Mouse (Mus musculus) CH12.LX (cell line): ENCODE measurements around the gene Cd300a. TPM values are rescaled to one million over a fixed set of nuclear protein-coding genes. Genes with fewer than 3 reads are reported as not detected.

Experiments used
- DNase-seq: peaks from one replicate; pipeline ENCODE4 v3.0.0-alpha.2; 2013; ENCODE audit errors: extremely low read depth
- H3K27ac ChIP-seq: 2 replicates; pipeline ENCODE4 v1.5.1; 2012; ENCODE audit warnings: low read depth, mild to moderate bottlenecking, control low read depth, moderate library complexity; ENCODE audit not compliant: insufficient read depth
- H3K27me3 ChIP-seq: replicated peaks from 2 replicates; pipeline ENCODE3; 2012; ENCODE audit warnings: inconsistent platforms
- H3K36me3 ChIP-seq, 2 experiments: replicated peaks in 1 of 2; 2 replicates each; pipeline versions ENCODE3 to v1.6.1; 2012; ENCODE audit warnings: inconsistent platforms in 1 of 2, low read length in 1 of 2, mild to moderate bottlenecking in 1 of 2, mixed read lengths in 1 of 2, moderate library complexity in 1 of 2; ENCODE audit not compliant: control insufficient read depth in 1 of 2, insufficient read depth in 1 of 2
- H3K4me1 ChIP-seq, 2 experiments: 2 replicates each; pipeline ENCODE4 v1.6.1; 2012; ENCODE audit warnings: inconsistent platforms in 1 of 2, moderate library complexity in 1 of 2; ENCODE audit not compliant: insufficient read depth in 2 of 2, control insufficient read depth in 1 of 2
- H3K4me2 ChIP-seq: 2 replicates; pipeline ENCODE4 v1.6.1; 2012; ENCODE audit warnings: low read depth, mild to moderate bottlenecking, control low read depth; ENCODE audit not compliant: poor library complexity, insufficient read depth, severe bottlenecking
- H3K4me3 ChIP-seq, 3 experiments: fragments of 150-350 bp in 1 of 3; sonication (generic) in 1 of 3; replicated peaks in 1 of 3; 2 replicates each; pipeline versions ENCODE3 to v1.5.1; 2011 to 2012; ENCODE audit warnings: low read depth in 2 of 3, low read length in 2 of 3, mild to moderate bottlenecking in 2 of 3, moderate library complexity in 2 of 3, control low read depth in 1 of 3, improper control_type of control experiment in 1 of 3, inconsistent platforms in 1 of 3, mixed read lengths in 1 of 3; ENCODE audit not compliant: poor library complexity in 1 of 3
- H3K79me2 ChIP-seq: replicated peaks from 2 replicates; pipeline ENCODE4 v1.6.1; 2012; ENCODE audit warnings: mild to moderate bottlenecking, moderate library complexity; ENCODE audit not compliant: control insufficient read depth, poor library complexity, insufficient read depth, severe bottlenecking; ENCODE audit errors: extremely low read depth
- H3K9ac ChIP-seq: 2 replicates; pipeline ENCODE4 v1.6.1; 2012; ENCODE audit warnings: low read depth, mild to moderate bottlenecking, control low read depth, moderate library complexity; ENCODE audit not compliant: insufficient read depth
- H3K9me3 ChIP-seq: replicated peaks from 2 replicates; pipeline ENCODE3; 2012; ENCODE audit warnings: low read length, inconsistent platforms, mixed read lengths
- CHD2 ChIP-seq: IDR thresholded peaks from 2 replicates; pipeline ENCODE4 v1.6.1; 2011; ENCODE audit warnings: low read length, improper control_type of control experiment
- CTCF ChIP-seq, 2 experiments: IDR thresholded peaks in 1 of 2; conservative IDR thresholded peaks in 1 of 2; 2 replicates each; pipeline ENCODE4 v1.5.1; 2011 to 2012; ENCODE audit warnings: low read depth in 2 of 2, low read length in 2 of 2, improper control_type of control experiment in 1 of 2, inconsistent platforms in 1 of 2, mild to moderate bottlenecking in 1 of 2, moderate library complexity in 1 of 2
- EP300 ChIP-seq: IDR thresholded peaks from 2 replicates; pipeline ENCODE4 v1.6.1; 2011; ENCODE audit warnings: low read length, improper control_type of control experiment
- GABPA ChIP-seq: IDR thresholded peaks from 2 replicates; pipeline ENCODE4 v1.6.1; 2012; ENCODE audit warnings: low read depth, low read length, improper control_type of control experiment, inconsistent platforms; ENCODE audit not compliant: insufficient replicate concordance
- IRF4 ChIP-seq: IDR thresholded peaks from 2 replicates; pipeline ENCODE4 v1.6.1; 2014; ENCODE audit warnings: low read depth, mild to moderate bottlenecking, inconsistent platforms, low read length, improper control_type of control experiment
- JUN ChIP-seq: IDR thresholded peaks from 2 replicates; pipeline ENCODE4 v1.6.1; 2011; ENCODE audit warnings: low read depth, mild to moderate bottlenecking, low read length, improper control_type of control experiment, moderate library complexity; ENCODE audit not compliant: insufficient read depth
- JUND ChIP-seq: conservative IDR thresholded peaks from 2 replicates; pipeline ENCODE4 v1.6.1; 2011; ENCODE audit warnings: low read depth, low read length, improper control_type of control experiment
- KAT2A ChIP-seq: IDR thresholded peaks from 2 replicates; pipeline ENCODE4 v1.6.1; 2012; ENCODE audit warnings: low read length, improper control_type of control experiment, inconsistent platforms; ENCODE audit not compliant: insufficient replicate concordance
- MAFK ChIP-seq: IDR thresholded peaks from 2 replicates; pipeline ENCODE4 v1.6.1; 2011; ENCODE audit warnings: low read length, improper control_type of control experiment; ENCODE audit not compliant: insufficient replicate concordance
- MAX ChIP-seq: IDR thresholded peaks from 2 replicates; pipeline ENCODE4 v1.6.1; 2011; ENCODE audit warnings: low read length, improper control_type of control experiment
- MEF2A ChIP-seq: IDR thresholded peaks from 2 replicates; pipeline ENCODE4 v1.6.1; 2014; ENCODE audit warnings: low read depth, mild to moderate bottlenecking, inconsistent platforms, low read length, improper control_type of control experiment, borderline replicate concordance
- MXI1 ChIP-seq: IDR thresholded peaks from 2 replicates; pipeline ENCODE4 v1.6.1; 2011; ENCODE audit warnings: mild to moderate bottlenecking, low read depth, low read length, improper control_type of control experiment
- MYC ChIP-seq: IDR thresholded peaks from 2 replicates; pipeline ENCODE4 v1.6.1; 2011; ENCODE audit warnings: low read depth, mild to moderate bottlenecking, improper control_type of control experiment, low read length
- NELFE ChIP-seq: IDR thresholded peaks from 2 replicates; pipeline ENCODE4 v1.6.1; 2011; ENCODE audit warnings: low read depth, low read length, improper control_type of control experiment
- PAX5 ChIP-seq: IDR thresholded peaks from 2 replicates; pipeline ENCODE4 v1.6.1; 2012; ENCODE audit warnings: low read length, inconsistent platforms, mixed read lengths
- POLR2A ChIP-seq: IDR thresholded peaks from 2 replicates; pipeline ENCODE4 v1.6.1; 2011; ENCODE audit warnings: low read depth, mild to moderate bottlenecking, improper control_type of control experiment, low read length
- SIN3A ChIP-seq: IDR thresholded peaks from 2 replicates; pipeline ENCODE4 v1.6.1; 2012; ENCODE audit warnings: low read length, improper control_type of control experiment, inconsistent platforms
- SMC3 ChIP-seq: IDR thresholded peaks from 2 replicates; pipeline ENCODE4 v1.6.1; 2011; ENCODE audit warnings: low read depth, low read length, improper control_type of control experiment
- TBP ChIP-seq: conservative IDR thresholded peaks from 2 replicates; pipeline ENCODE4 v1.6.1; 2011; ENCODE audit warnings: low read depth, low read length, improper control_type of control experiment
- UBTF ChIP-seq: IDR thresholded peaks from 2 replicates; pipeline ENCODE4 v1.6.1; 2012; ENCODE audit warnings: low read depth, mild to moderate bottlenecking, inconsistent platforms, low read length, improper control_type of control experiment, moderate library complexity
- USF2 ChIP-seq: conservative IDR thresholded peaks from 2 replicates; pipeline ENCODE4 v1.6.1; 2011; ENCODE audit warnings: low read depth, low read length, improper control_type of control experiment
- ZC3H11A ChIP-seq: IDR thresholded peaks from 2 replicates; pipeline ENCODE4 v1.6.1; 2012; ENCODE audit warnings: low read depth, mild to moderate bottlenecking, inconsistent platforms, low read length, improper control_type of control experiment
- ZKSCAN1 ChIP-seq: IDR thresholded peaks from 2 replicates; pipeline ENCODE4 v1.6.1; 2012; ENCODE audit warnings: low read depth, inconsistent platforms, low read length, improper control_type of control experiment, borderline replicate concordance
- ZNF384 ChIP-seq: IDR thresholded peaks from 2 replicates; pipeline ENCODE4 v1.6.1; 2012; ENCODE audit warnings: low read depth, low read length, improper control_type of control experiment, inconsistent platforms
- dilution Hi-C: fragments of 300-500 bp; cut with MboI; formaldehyde crosslinking; loops from 2 replicates; pipeline ENCODE4 v1.14.3; 2020; ENCODE audit warnings: low sequenced_read_pairs; ENCODE audit not compliant: extremely low pct_unique_long_range_greater_than_20kb, extremely low pct_ligation_motif_present
- in situ Hi-C: fragments of 300-500 bp; cut with MboI; formaldehyde crosslinking; loops from 3 replicates; pipeline ENCODE4 v1.14.3; 2019; ENCODE audit warnings: low sequenced_read_pairs, low pct_ligation_motif_present, low pct_unique_long_range_greater_than_20kb, mixed read lengths
- polyA plus RNA-seq: library from polyadenylated mRNA; unstranded; fragments of >175 nt; gene quantifications from 2 replicates; pipeline ENCODE4 v1.2.1, GENCODE M21; 2012; ENCODE audit warnings: low read depth; ENCODE audit not compliant: insufficient read length
- total RNA-seq, 2 experiments: library from RNA; depleted of rRNA; stranded (reverse); fragments of 300-350 nt in 1 of 2; fragments of >200 nt in 1 of 2; gene quantifications; 2 replicates each; pipeline ENCODE4 v1.2.3; 2012 to 2014

Gene Cd300a
- total and polyA plus RNA-seq, 3 experiments: 0.13 to 1.0 (median 0.32) TPM

- Histone ChIP-seq H3K79me2 (no peaks in the 10 kb centered on the region), H3K4me2 (no peak overlapping the region), H3K27ac (no peak overlapping the region), H3K36me3 (no peaks in the 10 kb centered on the region), H3K27me3 (peaks cover 6% of the 10 kb centered on the region), H3K9ac (no peak overlapping the region), H3K4me1 (peaks cover 0 to 13% of the 10 kb centered on the region in 2 experiments; a peak in 2 of 4 replicates), H3K9me3 (peaks cover 15% of the 10 kb centered on the region), H3K4me3 (no peak overlapping the region)
- TF ChIP-seq CHD2 (no peak), PAX5 (no peak), JUND (no peak), ZC3H11A (no peak), ZNF384 (no peak), JUN (no peak), IRF4 (no peak)
- in situ Hi-C loops (no loop called here), dilution Hi-C loops (no loop called here)
- DNase-seq: no peak
Observed at GRCm38 (mm10) chr11:114847008-114847407, 42.8 kb upstream of the Cd300a start.

DNA sequence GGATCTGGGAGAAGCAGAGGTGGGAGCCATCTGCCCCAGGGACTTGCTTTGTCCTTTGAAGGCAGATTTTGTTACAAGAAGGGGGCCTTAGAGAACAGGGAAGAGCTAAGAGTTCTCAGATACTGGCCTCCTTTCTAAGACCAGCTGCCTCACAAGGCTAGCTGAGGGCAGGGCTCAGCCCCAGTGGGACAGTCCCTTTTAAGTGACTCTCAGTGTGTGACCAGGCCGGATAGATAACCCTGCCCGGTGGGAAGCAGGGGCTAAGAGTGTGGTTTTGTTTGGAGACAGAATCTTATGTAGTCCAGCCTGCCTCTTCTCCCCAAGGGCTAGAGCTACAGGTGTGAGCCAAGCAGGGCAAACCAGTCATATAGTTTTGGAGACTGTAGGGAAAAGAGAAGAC is 40.3 kb upstream of the Cd300a start:
- in situ Hi-C loops: no loop called here
- no peak overlapping the region for H3K9ac ChIP-seq
- TF ChIP-seq MEF2A (no peak), MYC (no peak), ZNF384 (no peak), KAT2A (no peak), ZC3H11A (no peak), CTCF (conservative IDR thresholded peaks at IDR 0.05 in 1 of 2, IDR thresholded peaks at IDR 0.05 in 1 of 2; ENCODE audit: low read depth in 2 of 2, low read length in 2 of 2) (no peak), CHD2 (no peak), MAX (no peak), EP300 (no peak)
- peaks cover 3% of the 10 kb centered on the region for H3K27me3 ChIP-seq
- H3K9me3 ChIP-seq: peaks cover 25% of the 10 kb centered on the region
- no peak overlapping the region for H3K4me3 ChIP-seq
- dilution Hi-C loops: no loop called here
- no peak overlapping the region for H3K4me2 ChIP-seq
- H3K36me3 ChIP-seq: no peaks in the 10 kb centered on the region
- no peak for DNase-seq
- H3K79me2 ChIP-seq: no peaks in the 10 kb centered on the region
- H3K27ac ChIP-seq: no peak overlapping the region
- peaks cover 1 to 16% of the 10 kb centered on the region in 2 experiments; a peak in 2 of 4 replicates for H3K4me1 ChIP-seq

GRCm38 (mm10) chr11:114850066-114850451 is 39.8 kb upstream of the Cd300a start:
- H3K4me3 ChIP-seq: no peak overlapping the region
- no peak overlapping the region for H3K9ac ChIP-seq
- in situ Hi-C loops: no loop called here
- no peak overlapping the region for H3K4me2 ChIP-seq
- no peak for DNase-seq
- TF ChIP-seq UBTF (no peak), NELFE (no peak), GABPA (no peak), SIN3A (no peak), ZNF384 (no peak), ZKSCAN1 (no peak), POLR2A (no peak), EP300 (no peak), MXI1 (no peak), TBP (no peak), SMC3 (no peak), IRF4 (no peak), MAFK (no peak), USF2 (no peak), MEF2A (no peak)
- no peak overlapping the region for H3K27ac ChIP-seq
- dilution Hi-C loops: no loop called here
- H3K27me3 ChIP-seq: peaks cover 6% of the 10 kb centered on the region
- H3K79me2 ChIP-seq: no peaks in the 10 kb centered on the region
- peaks cover 3 to 21% of the 10 kb centered on the region in 2 experiments; a peak in 2 of 4 replicates for H3K4me1 ChIP-seq
- H3K9me3 ChIP-seq: peaks cover 25% of the 10 kb centered on the region
- no peaks in the 10 kb centered on the region for H3K36me3 ChIP-seq
